Mouse (Mus musculus): ENCODE measurements at regions not wholly inside any gene's neighbourhood (a gene's known extent, or its start where the extent isn't known, plus 50 kb on each side); places are given as distances from the start of the nearest gene placed in this dataset.
A peak's percentile ranks its signal among the peaks of the same experiment; 100 is the strongest.

- peak; percentile 53 for TF ChIP-seq CTCF (IDR thresholded peaks at IDR 0.05)
- no peak overlapping the region for H3K4me3 ChIP-seq
- H3K27ac ChIP-seq: no peak overlapping the region
- DNase-seq: no peak
- intact Hi-C loops (cut with DNase I): no loop called here
Observed at GRCm38 (mm10) chr14:92764354-92764753, 1126.1 kb downstream of the Pcdh9 start.

DNA sequence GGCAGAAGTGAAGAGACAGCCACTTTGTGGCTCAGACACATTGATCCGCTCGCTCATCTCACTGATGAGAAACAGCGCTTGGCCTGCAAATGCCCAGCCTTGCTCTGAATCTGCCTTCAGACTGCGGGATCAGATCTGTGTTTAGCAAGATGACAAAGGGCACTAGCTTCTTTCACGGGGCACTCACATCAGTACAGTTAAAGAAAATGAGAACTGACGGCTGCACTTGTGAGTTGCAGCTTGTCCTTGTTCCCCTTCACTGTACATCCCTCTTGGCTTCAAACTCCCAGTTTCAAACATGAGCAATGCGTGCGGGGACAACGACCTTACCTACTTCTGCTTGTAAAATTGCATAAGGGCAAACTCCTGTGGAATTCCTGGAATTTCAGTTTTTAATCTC is 1135.8 kb downstream of the Pcdh9 start:
- no peak overlapping the region for H3K27ac ChIP-seq
- TF ChIP-seq CTCF (IDR thresholded peaks at IDR 0.05): no peak
- intact Hi-C loops (cut with DNase I): no loop called here
- H3K4me3 ChIP-seq: no peak overlapping the region
- DNase-seq: no peak

DNA sequence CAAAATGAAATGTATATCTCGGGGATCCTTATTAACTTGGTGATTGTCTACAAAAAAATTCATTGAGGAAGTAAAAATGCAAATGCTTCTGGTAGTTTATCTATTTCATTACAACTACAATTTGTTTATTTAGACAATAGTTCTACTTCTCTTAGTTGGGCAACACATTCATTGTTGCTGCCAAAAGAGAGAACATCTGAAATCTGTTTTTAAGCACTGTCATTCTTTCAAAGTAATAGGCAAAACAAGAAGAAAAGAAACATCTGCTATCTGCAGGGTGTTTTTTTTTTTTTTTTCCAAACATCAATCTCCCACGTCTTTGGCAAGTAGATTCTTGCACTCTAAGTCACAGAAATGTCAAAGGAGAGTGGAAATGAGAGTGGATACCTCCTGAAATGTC is 1172.8 kb downstream of the Pcdh9 start:
- no peak overlapping the region for H3K27ac ChIP-seq
- H3K4me3 ChIP-seq: no peak overlapping the region
- no peak for TF ChIP-seq CTCF (IDR thresholded peaks at IDR 0.05)
- no peak for DNase-seq
- intact Hi-C loops (cut with DNase I): no loop called here

- H3K27ac ChIP-seq: no peak overlapping the region
- DNase-seq: no peak
- no peak overlapping the region for H3K4me3 ChIP-seq
- intact Hi-C loops (cut with DNase I): no loop called here
- no peak for TF ChIP-seq CTCF (IDR thresholded peaks at IDR 0.05)
Observed at GRCm38 (mm10) chr14:92688151-92688550, 1202.3 kb downstream of the Pcdh9 start.

DNA sequence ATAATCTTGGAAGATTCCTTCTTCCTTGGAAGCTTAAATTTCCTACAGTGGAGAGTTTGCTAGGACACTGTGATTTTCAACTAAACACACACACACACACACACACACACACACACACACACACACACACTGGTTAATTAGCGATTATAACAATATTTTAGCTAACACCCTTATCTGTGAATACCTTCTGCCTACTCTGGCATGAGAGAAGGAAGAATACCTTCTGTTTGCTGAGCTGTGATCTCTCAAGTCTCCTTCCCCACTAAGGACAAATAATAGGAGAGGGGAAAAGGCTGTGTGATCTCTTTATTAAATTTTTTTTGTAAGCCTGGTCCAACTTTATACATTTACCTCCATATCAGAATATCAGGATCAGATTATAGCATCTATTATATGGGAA is 1203.4 kb downstream of the Pcdh9 start:
- Histone ChIP-seq H3K27ac (no peak overlapping the region), H3K4me3 (no peak overlapping the region)
- TF ChIP-seq CTCF (IDR thresholded peaks at IDR 0.05): no peak
- intact Hi-C loops (cut with DNase I): no loop called here
- no peak for DNase-seq

DNA sequence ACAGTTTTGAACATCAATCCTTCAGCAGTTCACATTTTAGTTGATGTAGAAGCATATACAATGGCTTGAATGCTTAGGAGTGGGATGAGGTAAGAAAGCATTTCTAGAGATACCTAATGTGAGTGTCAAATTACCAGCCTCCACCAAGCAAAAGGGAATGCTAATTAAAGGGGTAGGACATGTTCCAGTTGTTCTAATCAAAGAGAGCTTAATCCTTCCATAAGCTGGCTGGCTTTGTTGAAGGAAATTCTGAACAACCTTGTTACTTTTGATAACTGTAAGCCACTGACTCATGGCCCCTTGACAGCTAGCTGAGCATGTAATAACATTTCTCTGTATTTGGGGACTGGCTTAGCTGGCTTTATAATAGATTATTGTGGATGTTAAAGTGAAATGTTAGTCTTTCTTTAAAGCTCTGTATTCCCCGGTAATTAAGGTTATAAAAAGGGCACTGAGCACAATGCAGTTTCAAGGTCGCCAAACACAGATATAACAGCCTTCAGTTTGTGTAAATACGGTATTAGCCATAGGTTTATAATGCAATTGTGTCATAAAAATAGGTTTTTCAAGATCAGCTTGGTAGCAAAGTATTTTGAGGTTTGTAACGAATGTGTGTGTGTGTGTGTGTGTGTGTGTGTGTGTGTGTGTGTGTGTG is 1211.5 kb downstream of the Pcdh9 start:
- DNase-seq: no peak
- intact Hi-C loops (cut with DNase I): no loop called here
- no peak overlapping the region for H3K27ac ChIP-seq
- no peak for TF ChIP-seq CTCF (IDR thresholded peaks at IDR 0.05)
- no peak overlapping the region for H3K4me3 ChIP-seq

GRCm38 (mm10) chr14:92674146-92674545 is 1216.3 kb downstream of the Pcdh9 start:
- intact Hi-C loops (cut with DNase I): no loop called here
- no peak for TF ChIP-seq CTCF (IDR thresholded peaks at IDR 0.05)
- H3K27ac ChIP-seq: no peak overlapping the region
- no peak overlapping the region for H3K4me3 ChIP-seq
- DNase-seq: no peak
